Mouse (Mus musculus) embryonic fibroblast, embryonic 13.5 days (primary cell): ENCODE measurements around the gene Bnip3. TPM values are rescaled to one million over a fixed set of nuclear protein-coding genes. Genes with fewer than 3 reads are reported as not detected.

Experiments
- H3K27ac ChIP-seq: 2 replicates; pipeline ENCODE4 v1.5.1; 2012; ENCODE audit warnings: low read length, control low read depth, inconsistent platforms; ENCODE audit not compliant: insufficient read depth
- H3K4me1 ChIP-seq: 2 replicates; pipeline ENCODE4 v1.6.1; 2011; ENCODE audit warnings: low read length; ENCODE audit not compliant: control insufficient read depth, insufficient read depth
- H3K4me3 ChIP-seq: 2 replicates; pipeline ENCODE4 v1.5.1; 2011; ENCODE audit warnings: mild to moderate bottlenecking, control low read depth, low read length; ENCODE audit not compliant: insufficient read depth
- CTCF ChIP-seq: IDR thresholded peaks from 2 replicates; pipeline ENCODE4 v1.5.1; 2011; ENCODE audit warnings: mild to moderate bottlenecking, control low read depth, low read length, moderate library complexity, borderline replicate concordance; ENCODE audit not compliant: insufficient read depth
- POLR2A ChIP-seq: IDR thresholded peaks from 2 replicates; pipeline ENCODE4 v1.6.1; 2011; ENCODE audit warnings: low read depth, mild to moderate bottlenecking, control low read depth, low read length, moderate library complexity
- polyA plus RNA-seq: library from polyadenylated mRNA; stranded (reverse); fragments of >200 nt; gene quantifications from 2 replicates; pipeline ENCODE4 v1.2.4, GENCODE M21; 2011; ENCODE audit warnings: low read depth; ENCODE audit not compliant: missing spikeins, insufficient read length

The Bnip3 gene
- polyA plus RNA-seq, 1 experiment: 55.0 TPM

DNA sequence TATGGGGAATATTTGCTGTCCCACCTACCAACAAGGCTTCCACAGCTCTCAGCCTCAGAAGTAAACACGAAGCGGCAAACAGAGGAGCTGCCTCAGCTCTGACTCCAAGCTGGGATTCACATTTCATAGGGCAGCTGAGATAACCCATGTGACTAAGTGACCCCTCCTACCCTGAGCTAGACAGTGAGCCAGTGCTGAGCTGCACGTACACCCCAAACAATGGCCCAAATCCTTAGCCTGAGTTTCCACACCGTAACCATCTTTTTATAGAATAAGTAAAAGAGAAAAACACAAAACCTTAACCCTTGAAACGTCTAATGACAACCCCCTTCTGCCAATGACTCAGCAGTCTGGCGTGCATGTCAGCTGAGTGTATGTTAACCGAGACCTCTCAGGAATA is 2.3 kb downstream of the Bnip3 start:
- Histone ChIP-seq H3K4me3 (peak overlapping the region; percentile 28), H3K4me1 (no peaks in the 10 kb centered on the region; the same call in 1 of the 2 replicates), H3K27ac (peak overlapping the region; percentile 69)
- TF ChIP-seq CTCF (no peak), POLR2A (peak; percentile 72)

DNA sequence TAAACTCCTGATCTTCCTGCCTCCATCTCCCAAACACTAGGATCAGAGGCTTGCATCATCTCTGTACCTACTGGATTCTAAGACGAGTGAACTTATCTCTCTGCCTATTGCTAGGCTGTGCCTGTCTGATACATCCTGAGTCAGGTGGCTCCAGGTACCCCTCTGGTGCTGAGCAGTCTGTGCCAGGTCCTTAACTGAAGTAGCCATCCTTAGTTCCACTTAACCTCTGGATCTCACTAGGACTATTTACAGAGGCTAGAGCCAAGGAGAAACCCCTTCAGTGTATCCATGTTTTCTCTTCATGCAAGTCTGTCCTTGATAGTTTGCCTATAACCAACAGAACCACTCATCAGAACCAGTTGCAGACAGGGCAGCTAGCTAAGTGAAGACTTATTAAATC is 2.9 kb downstream of the Bnip3 start:
- Histone ChIP-seq H3K27ac (peak overlapping the region; percentile 69), H3K4me1 (no peaks in the 10 kb centered on the region; the same call in 1 of the 2 replicates), H3K4me3 (peak overlapping the region; percentile 28)
- TF ChIP-seq CTCF (no peak), POLR2A (no peak)

- no peak for TF ChIP-seq CTCF
- no peak for TF ChIP-seq POLR2A
- H3K4me3 ChIP-seq: no peak overlapping the region
- no peaks in the 10 kb centered on the region; the same call in 1 of the 2 replicates for H3K4me1 ChIP-seq
- H3K27ac ChIP-seq: no peak overlapping the region
Observed at GRCm38 (mm10) chr7:138903886-138904435, 5.4 kb downstream of the Bnip3 start.

GRCm38 (mm10) chr7:138898743-138899142 is 10.6 kb downstream of the Bnip3 start:
- H3K4me3 ChIP-seq: no peak overlapping the region
- no peak overlapping the region for H3K27ac ChIP-seq
- TF ChIP-seq CTCF (no peak), POLR2A (no peak)
- no peaks in the 10 kb centered on the region for H3K4me1 ChIP-seq

- no peaks in the 10 kb centered on the region for H3K4me1 ChIP-seq
- TF ChIP-seq POLR2A (no peak), CTCF (no peak)
- no peak overlapping the region for H3K4me3 ChIP-seq
- H3K27ac ChIP-seq: no peak overlapping the region
Observed at GRCm38 (mm10) chr7:138898122-138898521, 11.2 kb downstream of the Bnip3 start.

- H3K27ac ChIP-seq: no peak overlapping the region
- TF ChIP-seq POLR2A (no peak), CTCF (no peak)
- H3K4me1 ChIP-seq: no peaks in the 10 kb centered on the region
- no peak overlapping the region for H3K4me3 ChIP-seq
Observed at GRCm38 (mm10) chr7:138885365-138886289, 23.7 kb downstream of the Bnip3 start.

DNA sequence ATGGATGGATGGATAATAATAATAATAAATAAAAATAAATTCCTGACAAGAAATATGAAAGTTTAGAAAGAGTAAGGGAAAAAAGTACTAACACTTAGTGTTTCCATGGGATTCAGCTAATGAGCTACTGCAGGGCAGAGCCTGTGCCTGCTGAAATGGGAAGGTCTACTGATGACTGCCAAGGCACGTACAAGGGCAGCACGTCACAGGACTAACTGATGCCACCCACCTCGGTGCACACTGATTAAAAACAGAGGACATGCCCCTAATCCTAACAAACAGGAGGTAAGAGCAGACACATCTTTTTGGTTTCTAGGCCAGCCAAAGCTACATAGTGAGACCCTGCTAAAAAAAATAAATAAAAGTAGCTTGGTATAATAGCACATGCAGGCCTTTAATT is 25.6 kb downstream of the Bnip3 start:
- TF ChIP-seq CTCF (no peak), POLR2A (no peak)
- no peak overlapping the region for H3K27ac ChIP-seq
- H3K4me3 ChIP-seq: no peak overlapping the region
- H3K4me1 ChIP-seq: no peaks in the 10 kb centered on the region

DNA sequence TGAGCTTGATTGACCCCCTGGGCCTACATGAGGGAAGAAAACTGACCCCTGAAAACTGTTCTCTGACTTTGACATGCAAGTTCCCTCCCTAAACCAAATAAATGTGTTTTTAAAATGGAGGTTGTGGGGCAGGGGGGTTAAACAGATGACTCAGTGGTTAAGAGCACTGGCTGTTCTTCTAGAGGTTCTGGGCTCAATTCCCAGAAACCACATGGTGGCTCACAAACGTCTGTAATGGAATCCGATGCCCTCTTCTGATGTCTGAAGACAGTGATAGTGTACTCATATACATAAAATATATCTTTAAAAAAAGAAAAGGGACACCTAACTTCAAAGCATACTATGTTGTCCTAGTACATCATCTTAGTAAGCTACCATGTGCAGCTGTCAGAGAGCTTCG is 34.3 kb downstream of the Bnip3 start:
- Histone ChIP-seq H3K4me3 (no peak overlapping the region), H3K4me1 (peaks cover 4% of the 10 kb centered on the region), H3K27ac (no peak overlapping the region)
- no peak for TF ChIP-seq POLR2A
- TF ChIP-seq CTCF: no peak

DNA sequence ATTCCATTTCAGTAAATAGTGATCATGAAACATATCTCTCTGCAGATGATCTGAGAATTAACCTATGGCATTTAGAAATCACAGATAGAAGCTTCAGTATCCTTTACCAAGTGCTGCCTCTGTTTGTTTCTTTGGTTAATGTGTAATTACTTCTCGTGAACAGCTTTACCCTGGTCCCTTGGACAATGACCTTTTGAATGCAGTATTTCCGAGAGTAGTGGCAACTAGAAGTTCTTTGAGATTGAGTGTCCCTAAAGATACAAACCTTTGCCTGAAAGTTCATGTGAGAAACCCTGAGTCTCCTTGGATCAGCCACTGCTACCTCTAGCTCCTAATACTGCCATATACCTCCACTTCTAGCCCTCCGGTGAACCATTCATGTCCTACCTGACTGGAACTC is 36.4 kb downstream of the Bnip3 start:
- Histone ChIP-seq H3K27ac (no peak overlapping the region), H3K4me1 (peaks cover 4% of the 10 kb centered on the region), H3K4me3 (no peak overlapping the region)
- no peak for TF ChIP-seq CTCF
- TF ChIP-seq POLR2A: no peak

DNA sequence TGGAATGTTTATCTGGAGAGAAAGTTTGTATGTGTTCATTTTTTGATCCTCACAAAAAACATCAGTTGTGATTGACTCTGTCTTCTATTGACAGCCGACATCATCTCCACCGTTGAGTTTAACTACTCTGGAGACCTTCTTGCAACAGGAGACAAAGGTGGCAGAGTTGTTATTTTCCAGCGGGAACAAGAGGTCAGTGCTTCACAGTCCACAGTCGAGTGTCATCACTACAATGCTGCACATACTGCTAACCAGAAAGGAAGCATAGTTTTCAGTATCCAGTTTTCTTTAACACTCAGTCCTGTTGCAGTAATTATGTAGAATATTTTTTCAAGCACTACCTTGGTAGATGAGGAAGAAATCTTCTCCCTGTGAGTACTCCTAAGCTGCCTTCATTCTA is 41.0 kb downstream of the Bnip3 start:
- no peak overlapping the region for H3K4me3 ChIP-seq
- H3K4me1 ChIP-seq: peaks cover 6% of the 10 kb centered on the region
- H3K27ac ChIP-seq: no peak overlapping the region
- TF ChIP-seq POLR2A (no peak), CTCF (no peak)

DNA sequence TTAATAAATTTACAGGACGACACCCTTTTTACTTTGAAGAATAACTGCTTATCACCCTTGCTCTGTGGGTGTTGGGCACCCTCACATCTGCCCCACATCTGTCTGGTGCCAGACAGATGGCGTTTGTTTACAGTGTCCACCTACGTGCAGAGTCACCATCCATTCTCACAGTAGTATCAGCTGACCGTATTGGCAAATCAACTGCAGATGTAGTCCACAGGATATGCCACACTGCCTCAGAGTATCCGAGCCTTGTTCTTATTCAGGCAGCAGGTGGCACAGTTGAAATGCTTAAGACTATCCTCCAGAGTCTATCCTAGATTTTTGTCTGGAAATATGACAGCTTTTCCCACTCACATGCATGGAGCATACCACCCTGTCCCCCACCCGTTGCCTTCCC is 42.0 kb downstream of the Bnip3 start:
- TF ChIP-seq POLR2A: no peak
- TF ChIP-seq CTCF: no peak

More for the DNA sequence above, 42.0 kb downstream of the Bnip3 start:
- peaks cover 6% of the 10 kb centered on the region for H3K4me1 ChIP-seq
- no peak overlapping the region for H3K27ac ChIP-seq
- no peak overlapping the region for H3K4me3 ChIP-seq
